Mouse (Mus musculus) megakaryocyte-erythroid progenitor cell, adult 5-6 weeks (primary cell): ENCODE measurements around the gene Atp6ap1l. TPM values are rescaled to one million over a fixed set of nuclear protein-coding genes. Genes with fewer than 3 reads are reported as not detected.

Experiments
- total RNA-seq, 2 experiments: library from RNA; stranded (forward) in 1 of 2; stranded (reverse) in 1 of 2; fragments of 200-1000, 215-1000 nt in 1 of 2; fragments of >200 nt in 1 of 2; fragmentation: Nextera tagmentation in 1 of 2; gene quantifications; 2 replicates each; pipeline ENCODE4 v1.2.3; 2014 to 2017

The Atp6ap1l gene
- total RNA-seq, 2 experiments from 2014 or later, result not detected

Other genes starting within 250 kb of the Atp6ap1l start
- gene Rps23, start 17.6 kb upstream of the Atp6ap1l start, total RNA-seq (2014; fragmentation: Nextera tagmentation), result 3,965 and 4,066 TPM in 2 replicates
- 2,270 and 3,048 TPM in 2 replicates for gene Rps23, start 17.6 kb upstream of the Atp6ap1l start, total RNA-seq (2017)